18 mouse cellular contexts compared by ENCODE assay signal in genomic region chr17:47571621-47572020, GRCm38 (mm10). TPM values are rescaled to one million over a fixed set of nuclear protein-coding genes. Genes with fewer than 3 reads are reported as not detected.
A peak's percentile ranks its signal among the peaks of the same experiment; 100 is the strongest.
DNase-seq lines count a peak whose midpoint lies in the region; ATAC-seq lines count a peak whose summit lies in the region.
"Had no signal": no experiment of that assay in that cellular context is flagged by ENCODE, and none has a peak within 500 bp of the region (broad histone marks: within the 10 kb centered on the region; RNA-seq: fewer than 3 reads in every experiment).

No protein-coding gene starts in this region.

- H3K4me1 ChIP-seq in midbrain, embryonic 11.5 days (ENCODE audit: control insufficient read depth, insufficient read depth, low read length), result peaks cover 6% of the 10 kb centered on the region
- no peaks in the 10 kb centered on the region for H3K4me1 ChIP-seq in midbrain, embryonic 16.5 days (ENCODE audit: control insufficient read depth, insufficient read depth, low read length)
- peaks cover 13% of the 10 kb centered on the region for H3K4me1 ChIP-seq in limb, embryonic 15.5 days

- H3K4me2 ChIP-seq in midbrain, embryonic 11.5 days, result no peak overlapping the region
- no peak overlapping the region for H3K4me2 ChIP-seq in midbrain, embryonic 16.5 days (ENCODE audit: low read length)
- H3K4me2 ChIP-seq in limb, embryonic 15.5 days, result no peak overlapping the region
- H3K4me2 ChIP-seq: heart, embryonic 11.5 days had no signal

- no peaks in the 10 kb centered on the region for H3K27me3 ChIP-seq in midbrain, embryonic 11.5 days (ENCODE audit: control insufficient read depth, insufficient read depth, low read length)
- no peaks in the 10 kb centered on the region for H3K27me3 ChIP-seq in midbrain, embryonic 16.5 days (ENCODE audit: control insufficient read depth, insufficient read depth, low read depth, low read length)
- H3K27me3 ChIP-seq in limb, embryonic 15.5 days, result no peaks in the 10 kb centered on the region

- H3K9me3 ChIP-seq in midbrain, embryonic 11.5 days (ENCODE audit: control insufficient read depth, low read length), result no peaks in the 10 kb centered on the region
- no peaks in the 10 kb centered on the region for H3K9me3 ChIP-seq in midbrain, embryonic 16.5 days (replicated peaks; ENCODE audit: control insufficient read depth, low read length, poor library complexity, severe bottlenecking)
- H3K9me3 ChIP-seq in limb, embryonic 15.5 days, result no peaks in the 10 kb centered on the region

- no peak for ATAC-seq in midbrain, embryonic 11.5 days (ENCODE audit: low FRiP score)
- ATAC-seq in midbrain, embryonic 16.5 days, result no peak
- ATAC-seq in limb, embryonic 15.5 days (ENCODE audit: insufficient number of reproducible peaks, low FRiP score, low TSS enrichment, low read depth), result no peak
- ATAC-seq in erythroblast, adult 5-6 weeks (replicated peaks; ENCODE audit: low FRiP score, poor library complexity, severe bottlenecking), result no peak
- ATAC-seq in megakaryocyte-erythroid progenitor cell, adult 5-6 weeks (replicated peaks; ENCODE audit: low FRiP score, low TSS enrichment, poor library complexity, severe bottlenecking), result no peak
- ATAC-seq: CD4-positive, CD25-positive, alpha-beta regulatory T cell, adult 4 months had no signal

- H3K9ac ChIP-seq in midbrain, embryonic 11.5 days (ENCODE audit: low read length), result no peak overlapping the region
- H3K9ac ChIP-seq in midbrain, embryonic 16.5 days (ENCODE audit: low read depth, low read length), result no peak overlapping the region
- H3K9ac ChIP-seq in limb, embryonic 15.5 days, result no peak overlapping the region

- peak; percentile 88 for DNase-seq in midbrain, embryonic 11.5 days (ENCODE audit: low spot score, missing footprints)
- DNase-seq in R1 (ENCODE audit: low read depth, low spot score), result peak; percentile 100
- DNase-seq in embryo, embryonic 9.5 days (ENCODE audit: extremely low spot score), result peak; percentile 81
- no peak for DNase-seq in layer of hippocampus, postnatal 14 days (ENCODE audit: low spot score in 2 of 2)
- DNase-seq: cerebellum, postnatal 10 days; heart, postnatal 14 days; kidney, adult 18-20 months; kidney, postnatal 14 days; layer of hippocampus, adult 9-11 months; lung, postnatal 10 days; right cerebral cortex, adult 18-20 months; thymus, adult 18-20 months had no signal

- H3K4me3 ChIP-seq in midbrain, embryonic 11.5 days (ENCODE audit: low read depth, low read length), result no peak overlapping the region
- no peak overlapping the region for H3K4me3 ChIP-seq in midbrain, embryonic 16.5 days (ENCODE audit: low read depth, low read length)
- no peak overlapping the region for H3K4me3 ChIP-seq in limb, embryonic 15.5 days

- no peak overlapping the region for H3K27ac ChIP-seq in midbrain, embryonic 11.5 days (ENCODE audit: low read depth, low read length)
- no peak overlapping the region for H3K27ac ChIP-seq in midbrain, embryonic 16.5 days (ENCODE audit: low read length)
- H3K27ac ChIP-seq in limb, embryonic 15.5 days, result peak overlapping the region; percentile 75

- WGBS in midbrain, embryonic 11.5 days, result 9% methylated on average over 7 of the region's 7 CpGs
- 17% methylated on average over 7 of the region's 7 CpGs for WGBS in midbrain, embryonic 16.5 days
- 58% methylated on average over 7 of the region's 7 CpGs for WGBS in limb, embryonic 15.5 days

- H3K36me3 ChIP-seq in midbrain, embryonic 11.5 days (ENCODE audit: control insufficient read depth, insufficient read depth, low read length), result no peaks in the 10 kb centered on the region
- H3K36me3 ChIP-seq in midbrain, embryonic 16.5 days (ENCODE audit: control insufficient read depth, insufficient read depth, low read length), result no peaks in the 10 kb centered on the region
- no peaks in the 10 kb centered on the region for H3K36me3 ChIP-seq in limb, embryonic 15.5 days

RNA-seq across cellular contexts. Expression of gene Bysl, which starts 39.7 kb away (rescaled TPM):
- 29.6 and 30.4 TPM in 2 replicates for polyA plus RNA-seq in midbrain, embryonic 11.5 days (2014; fragmentation: Nextera tagmentation; extraction: Ambion mirVana)
- 38.6 and 40.7 TPM in 2 replicates for polyA plus RNA-seq in midbrain, embryonic 16.5 days (2015; fragmentation: Nextera tagmentation; extraction: Ambion mirVana)
- polyA plus RNA-seq in limb, embryonic 15.5 days (2015; fragmentation: Nextera tagmentation; extraction: Ambion mirVana), result 24.1 and 26.3 TPM in 2 replicates
- 1.2 and 2.1 TPM in 2 replicates for total RNA-seq in erythroblast, adult 5-6 weeks (2015; ENCODE audit: low replicate concordance)
- total RNA-seq in erythroblast, adult 5-6 weeks (2017; ENCODE audit: low replicate concordance), result 3.2 and 4.3 TPM in 2 replicates
- total RNA-seq in layer of hippocampus, postnatal 14 days (2021), result 10 to 100 TPM; 17.7 to 21.0 TPM
- 34.0 and 34.7 TPM in 2 replicates for total RNA-seq in megakaryocyte-erythroid progenitor cell, adult 5-6 weeks (2014; fragmentation: Nextera tagmentation)
- total RNA-seq in megakaryocyte-erythroid progenitor cell, adult 5-6 weeks (2017), result 21.9 and 24.9 TPM in 2 replicates

RNA-seq across cellular contexts. Expression of gene Med20, which starts 39.8 kb away (rescaled TPM):
- 39.0 and 41.2 TPM in 2 replicates for polyA plus RNA-seq in midbrain, embryonic 11.5 days (2014; fragmentation: Nextera tagmentation; extraction: Ambion mirVana)
- 47.0 and 47.7 TPM in 2 replicates for polyA plus RNA-seq in midbrain, embryonic 16.5 days (2015; fragmentation: Nextera tagmentation; extraction: Ambion mirVana)
- polyA plus RNA-seq in limb, embryonic 15.5 days (2015; fragmentation: Nextera tagmentation; extraction: Ambion mirVana), result 48.9 and 53.2 TPM in 2 replicates
- total RNA-seq in erythroblast, adult 5-6 weeks (2015; ENCODE audit: low replicate concordance), result 10.4 and 19.9 TPM in 2 replicates
- total RNA-seq in erythroblast, adult 5-6 weeks (2017; ENCODE audit: low replicate concordance), result 48.5 and 68.2 TPM in 2 replicates
- total RNA-seq in layer of hippocampus, postnatal 14 days (2021), result 10 to 100 TPM; 26.3 to 32.3 TPM
- 31.7 and 66.0 TPM in 2 replicates for total RNA-seq in megakaryocyte-erythroid progenitor cell, adult 5-6 weeks (2014; fragmentation: Nextera tagmentation)
- total RNA-seq in megakaryocyte-erythroid progenitor cell, adult 5-6 weeks (2017), result 28.2 and 40.4 TPM in 2 replicates

RNA-seq across cellular contexts. Expression of gene Gm20517, which starts 39.8 kb away (rescaled TPM):
- polyA plus RNA-seq in midbrain, embryonic 11.5 days (2014; fragmentation: Nextera tagmentation; extraction: Ambion mirVana), result 1.4 and 1.8 TPM in 2 replicates
- polyA plus RNA-seq in midbrain, embryonic 16.5 days (2015; fragmentation: Nextera tagmentation; extraction: Ambion mirVana), result 1.3 and 2.0 TPM in 2 replicates
- 0.99 and 2.4 TPM in 2 replicates for polyA plus RNA-seq in limb, embryonic 15.5 days (2015; fragmentation: Nextera tagmentation; extraction: Ambion mirVana)
- total RNA-seq in erythroblast, adult 5-6 weeks (2015; ENCODE audit: low replicate concordance), result 2.5 and 4.8 TPM in 2 replicates
- total RNA-seq in erythroblast, adult 5-6 weeks (2017; ENCODE audit: low replicate concordance), result 6.3 and 16.2 TPM in 2 replicates
- 1 to 10 TPM; 6.1 to 6.6 TPM for total RNA-seq in layer of hippocampus, postnatal 14 days (2021)
- total RNA-seq in megakaryocyte-erythroid progenitor cell, adult 5-6 weeks (2014; fragmentation: Nextera tagmentation), result 7.8 and 8.0 TPM in 2 replicates
- 2.2 and 6.2 TPM in 2 replicates for total RNA-seq in megakaryocyte-erythroid progenitor cell, adult 5-6 weeks (2017)

RNA-seq across cellular contexts. Expression of gene Usp49, which starts 58.9 kb away (rescaled TPM):
- 6.3 and 8.0 TPM in 2 replicates for polyA plus RNA-seq in midbrain, embryonic 11.5 days (2014; fragmentation: Nextera tagmentation; extraction: Ambion mirVana)
- polyA plus RNA-seq in midbrain, embryonic 16.5 days (2015; fragmentation: Nextera tagmentation; extraction: Ambion mirVana), result 5.3 and 7.3 TPM in 2 replicates
- polyA plus RNA-seq in limb, embryonic 15.5 days (2015; fragmentation: Nextera tagmentation; extraction: Ambion mirVana), result 3.0 and 4.0 TPM in 2 replicates
- total RNA-seq in erythroblast, adult 5-6 weeks (2015; ENCODE audit: low replicate concordance), result 7.3 and 36.5 TPM in 2 replicates
- 14.8 and 27.6 TPM in 2 replicates for total RNA-seq in erythroblast, adult 5-6 weeks (2017; ENCODE audit: low replicate concordance)
- total RNA-seq in layer of hippocampus, postnatal 14 days (2021), result 10 to 100 TPM; 12.2 to 13.1 TPM
- total RNA-seq in megakaryocyte-erythroid progenitor cell, adult 5-6 weeks (2014; fragmentation: Nextera tagmentation), result 13.9 and 21.0 TPM in 2 replicates
- total RNA-seq in megakaryocyte-erythroid progenitor cell, adult 5-6 weeks (2017), result 7.8 and 13.2 TPM in 2 replicates

Comparison
In these comparisons a context has a peak if more than half of its experiments do, and no peak if none do; other contexts are left out.
1. DNase-seq: peak in midbrain, embryonic 11.5 days (single experiment), R1 (single experiment) and embryo, embryonic 9.5 days (single experiment); none in layer of hippocampus, postnatal 14 days (0 of 2).